ENCODE assay signal across 11 mouse cellular contexts in the genomic region with DNA sequence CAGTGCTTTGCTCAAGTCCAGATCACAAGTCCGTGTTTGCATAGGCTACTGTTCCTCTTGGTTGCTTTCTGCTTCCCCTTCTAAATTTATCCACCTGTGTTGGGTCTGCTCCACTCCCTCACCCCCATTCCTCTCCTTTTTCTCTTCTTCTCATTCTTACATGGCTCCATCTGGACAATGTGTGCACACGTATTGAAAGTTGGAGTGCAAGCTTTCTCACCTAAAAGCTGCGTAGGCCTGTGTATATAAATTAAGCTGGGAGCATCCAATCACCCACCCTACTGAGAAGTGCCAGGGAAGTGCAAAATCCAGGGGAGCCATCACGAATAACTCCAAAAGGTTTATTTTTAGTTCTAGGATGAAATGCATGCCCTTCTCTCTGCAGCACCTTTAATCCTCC.
"Had no signal": no experiment of that assay in that cellular context is flagged by ENCODE, and none has a peak within 500 bp of the region (broad histone marks: within the 10 kb centered on the region; RNA-seq: fewer than 3 reads in every experiment).

No protein-coding gene starts in this region.

- DNase-seq: kidney, adult 11 months; kidney, adult 8-10 months; kidney, postnatal 10 days; kidney, postnatal 36 days; liver, embryonic 13.5 days; lung, adult 2 months; lung, postnatal 14 days; lung, postnatal 4 days; midbrain, embryonic 14.5 days; thymus, postnatal 25 days had no signal

- ATAC-seq: intestine, embryonic 15.5 days had no signal
